Comparison of ENCODE assay signal across 13 mouse cellular contexts in the genomic region with DNA sequence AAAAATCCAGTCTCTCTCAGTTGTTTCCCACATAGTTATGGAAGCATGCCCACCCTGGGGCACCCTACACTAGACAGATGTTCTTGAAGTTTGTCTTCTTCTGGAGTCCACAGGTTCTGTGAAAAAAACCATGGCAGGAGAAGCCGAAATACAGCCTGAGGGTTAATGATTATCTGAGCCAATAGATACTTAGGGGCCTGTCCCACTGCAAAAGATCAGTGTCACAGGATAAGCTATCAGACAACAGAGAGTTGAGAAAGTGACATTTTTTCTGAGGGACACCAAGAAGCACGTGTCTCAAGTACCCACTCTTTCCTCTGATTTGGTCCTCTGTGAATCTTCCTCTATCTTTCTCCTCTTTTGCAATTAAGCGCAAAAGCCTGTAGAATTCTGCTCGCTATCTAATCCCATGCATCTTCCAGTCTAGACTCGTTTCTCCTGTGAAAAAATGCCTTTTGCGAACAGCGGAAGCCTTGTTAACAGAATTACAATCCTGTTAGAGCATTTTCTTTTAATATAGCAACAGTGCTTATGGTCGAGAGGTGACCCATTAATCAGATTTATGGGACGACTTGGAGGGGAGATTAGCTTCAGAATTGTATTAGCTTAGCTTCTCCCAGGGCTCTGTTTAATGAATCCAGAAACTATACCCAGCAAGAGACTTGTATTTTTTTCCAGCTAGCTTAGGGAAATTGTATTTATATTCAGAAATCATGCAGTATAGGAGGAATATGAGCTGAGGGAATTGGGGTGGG. TPM values are rescaled to one million over a fixed set of nuclear protein-coding genes. Genes with fewer than 3 reads are reported as not detected.
"Had no signal": no experiment of that assay in that cellular context is flagged by ENCODE, and none has a peak within 500 bp of the region (broad histone marks: within the 10 kb centered on the region; RNA-seq: fewer than 3 reads in every experiment).

No protein-coding gene starts in this region.

- ATAC-seq: midbrain, embryonic 13.5 days had no signal

- DNase-seq: kidney, adult 8-10 months; kidney, postnatal 10 days; layer of hippocampus, postnatal 36 days; lung, adult 18-20 months; right cerebral cortex, adult 18-20 months; right cerebral cortex, postnatal 25 days; thymus, postnatal 4 days had no signal

- H3K27me3 ChIP-seq: limb, embryonic 15.5 days; midbrain, embryonic 13.5 days; neural tube, embryonic 12.5 days had no signal

- H3K36me3 ChIP-seq: limb, embryonic 15.5 days; midbrain, embryonic 13.5 days; neural tube, embryonic 12.5 days had no signal

- H3K9me3 ChIP-seq: limb, embryonic 15.5 days; midbrain, embryonic 13.5 days; neural tube, embryonic 12.5 days had no signal

- H3K4me1 ChIP-seq: limb, embryonic 15.5 days; midbrain, embryonic 13.5 days; neural tube, embryonic 12.5 days had no signal

- H3K4me3 ChIP-seq: limb, embryonic 15.5 days; midbrain, embryonic 13.5 days; myocyte; neural tube, embryonic 12.5 days had no signal

- H3K9ac ChIP-seq: limb, embryonic 15.5 days; liver, embryonic 14.5 days; midbrain, embryonic 13.5 days; neural tube, embryonic 12.5 days had no signal

- H3K27ac ChIP-seq: limb, embryonic 15.5 days; liver, embryonic 14.5 days; midbrain, embryonic 13.5 days; neural tube, embryonic 12.5 days; stomach, postnatal 0 days had no signal

- H3K4me2 ChIP-seq: limb, embryonic 15.5 days; midbrain, embryonic 13.5 days; neural tube, embryonic 12.5 days had no signal

RNA-seq across cellular contexts. Expression of a gene that starts 10.7 kb away (rescaled TPM):
- polyA plus RNA-seq: liver, embryonic 14.5 days had no signal
